Mouse (Mus musculus) adrenal gland, postnatal 10 days (tissue): ENCODE results near the gene Nptn. TPM values are rescaled to one million over a fixed set of nuclear protein-coding genes. Genes with fewer than 3 reads are reported as not detected.

Source experiments
- DNase-seq: peaks from one replicate; pipeline ENCODE4 v3.0.0; 2021; ENCODE audit warnings: mixed read lengths
- total RNA-seq, 2 experiments: library from RNA; stranded (reverse); gene quantifications; 2 replicates each; pipeline ENCODE4 v1.2.3; 2021

The Nptn gene
- total RNA-seq, 2 experiments from 2014 or later, result 172 to 178 TPM

- no peak for DNase-seq
Observed at GRCm38 (mm10) chr9:58698486-58698885, 116.4 kb downstream of the Nptn start.

DNA sequence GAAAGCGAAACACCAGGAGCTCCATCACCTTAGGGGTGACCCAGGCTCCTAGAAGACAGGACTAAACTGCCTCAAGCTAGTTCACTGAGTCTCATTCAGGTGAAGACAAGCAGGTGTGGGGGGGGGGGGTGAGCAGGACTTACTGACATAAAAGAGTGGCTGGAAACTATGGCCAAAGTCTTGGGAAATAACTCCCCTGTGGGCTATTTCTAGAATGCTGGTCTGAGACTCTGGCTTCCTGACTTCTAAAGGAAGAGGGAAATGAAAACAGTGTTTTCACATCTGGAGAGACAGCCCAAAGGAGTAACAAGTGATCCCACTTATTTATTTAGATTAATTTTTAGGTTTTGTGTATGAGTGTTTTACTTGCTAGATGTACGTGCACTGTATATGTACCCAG is 119.7 kb downstream of the Nptn start:
- peak; percentile 25 for DNase-seq

- DNase-seq, result no peak
Observed at GRCm38 (mm10) chr9:58703766-58704165, 121.7 kb downstream of the Nptn start.

DNA sequence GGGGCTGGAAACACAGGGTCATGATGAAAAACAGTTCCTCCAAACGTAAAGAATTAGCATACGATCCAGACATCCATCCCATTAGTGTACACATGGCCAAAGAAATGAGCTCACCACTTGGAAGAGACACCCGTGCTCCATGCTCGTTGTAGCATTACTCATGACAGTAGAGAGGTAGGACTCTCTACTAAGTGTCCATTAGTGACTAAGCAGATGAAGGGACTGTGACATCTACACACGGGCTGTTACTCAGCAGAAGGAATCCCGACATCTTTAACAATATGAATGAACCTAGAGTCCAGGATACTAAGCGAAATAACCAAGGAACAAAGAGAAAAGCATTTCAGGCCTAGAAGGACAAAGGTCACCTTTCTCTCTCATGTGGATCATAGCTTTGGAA is 124.0 kb downstream of the Nptn start:
- no peak for DNase-seq

Other genes starting within 250 kb of the Nptn start
- not detected for gene Tbc1d21, start 211.8 kb upstream of the Nptn start, total RNA-seq
- 10 to 100 TPM in 1 of 2 experiments, 1 to 10 TPM in 1; 9.6 to 10.7 TPM for gene Insyn1, start 93.6 kb upstream of the Nptn start, total RNA-seq
- gene Cd276, start 26.8 kb upstream of the Nptn start, total RNA-seq, result 10 to 100 TPM; 16.2 to 20.9 TPM
- gene Rec114, start 161.7 kb downstream of the Nptn start, total RNA-seq, result 1 to 10 TPM; 2.0 to 2.7 TPM
- gene Hcn4, start 241.2 kb downstream of the Nptn start, total RNA-seq, result 1 to 10 TPM in 1 of 2 experiments, under 1 TPM in 1; 0.66 to 1.3 TPM